16 mouse cellular contexts compared by ENCODE assay signal in the genomic region with DNA sequence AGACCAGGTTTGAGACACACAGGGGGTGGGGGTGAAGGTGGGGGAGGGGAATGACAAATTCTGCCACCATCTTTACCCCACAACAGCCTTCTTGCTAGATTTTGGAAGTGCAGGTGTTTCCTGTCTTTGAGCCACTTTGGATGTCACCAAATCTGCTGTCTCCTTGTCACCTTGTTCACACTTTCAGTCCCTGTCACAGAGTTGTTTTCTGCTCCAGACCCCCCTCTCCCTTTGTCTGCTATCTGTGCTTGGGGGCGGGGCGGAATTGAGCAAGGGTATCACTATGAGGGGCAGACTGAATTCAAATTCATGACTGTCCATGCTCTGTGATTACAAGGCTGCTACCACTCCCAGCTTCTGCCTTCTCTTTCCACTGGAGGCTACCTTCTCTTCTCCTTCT.
"Had no signal": no experiment of that assay in that cellular context is flagged by ENCODE, and none has a peak within 500 bp of the region (broad histone marks: within the 10 kb centered on the region; RNA-seq: fewer than 3 reads in every experiment).

No protein-coding gene starts in this region.

- H3K4me1 ChIP-seq: limb, embryonic 12.5 days; limb, embryonic 15.5 days; midbrain, embryonic 13.5 days; neural tube, embryonic 13.5 days had no signal

- H3K4me3 ChIP-seq: limb, embryonic 12.5 days; limb, embryonic 15.5 days; megakaryocyte, embryonic 14.5 days; midbrain, embryonic 10.5 days; midbrain, embryonic 13.5 days; myocyte; neural tube, embryonic 13.5 days had no signal

- H3K36me3 ChIP-seq: limb, embryonic 12.5 days; limb, embryonic 15.5 days; midbrain, embryonic 10.5 days; midbrain, embryonic 13.5 days; neural tube, embryonic 13.5 days had no signal

- H3K27me3 ChIP-seq: megakaryocyte, embryonic 14.5 days; neural tube, embryonic 13.5 days had no signal

- DNase-seq: kidney, adult 9 months; kidney, postnatal 14 days; kidney, postnatal 4 days; liver, postnatal 0 days; lung, embryonic 14.5 days; lung, postnatal 10 days; lung, postnatal 36 days; retina, postnatal 1 day had no signal

- H3K27ac ChIP-seq: limb, embryonic 12.5 days; limb, embryonic 15.5 days; liver, embryonic 14.5 days; midbrain, embryonic 10.5 days; midbrain, embryonic 13.5 days; neural tube, embryonic 13.5 days had no signal

- H3K9me3 ChIP-seq: limb, embryonic 12.5 days; limb, embryonic 15.5 days; megakaryocyte, embryonic 14.5 days; midbrain, embryonic 10.5 days; midbrain, embryonic 13.5 days; neural tube, embryonic 13.5 days had no signal

- H3K9ac ChIP-seq: limb, embryonic 12.5 days; limb, embryonic 15.5 days; liver, embryonic 14.5 days; liver, postnatal 0 days; lung, embryonic 14.5 days; midbrain, embryonic 13.5 days; neural tube, embryonic 13.5 days had no signal
